Mouse (Mus musculus): Measurements from ENCODE around the gene Cept1. TPM values are rescaled to one million over a fixed set of nuclear protein-coding genes. Genes with fewer than 3 reads are reported as not detected.
"Not testable (repeated sequence)": the region's sequence is repeated elsewhere in the genome, so short reads cannot be mapped to it uniquely, and the experiment has no call there.

Cept1 gene
- 18.3 and 31.1 TPM in 2 replicates for total RNA-seq (2014; fragmentation: Nextera tagmentation)
- 64.4 and 66.7 TPM in 2 replicates for total RNA-seq (2017)
- polyA plus RNA-seq (2012), result 0.57 and 0.95 TPM in 2 replicates

GRCm38 (mm10) chr3:106547171-106547923 is at the start of gene Cept1, which contains the start of gene Dram2:
Gene Cept1, minus strand, starts transcription at chr3:106547802.
Gene Dram2, plus strand, starts transcription at chr3:106547798.
- Histone ChIP-seq H3K9me3 (replicated peaks) (no peaks in the 10 kb centered on the region), H3K36me3 (replicated peaks) (peaks cover 6% of the 10 kb centered on the region), H3K27me3 (ENCODE audit: insufficient read depth, low read length) (no peaks in the 10 kb centered on the region), H3K4me3 (ENCODE audit: low read depth, low read length) (peak within 1 kb of the TSS; percentile 96), H3K4me1 (ENCODE audit: insufficient read depth, low read depth, low read length) (peaks cover 25% of the 10 kb centered on the region)
- TF ChIP-seq TAL1 (conservative IDR thresholded peaks at IDR 0.05; ENCODE audit: low read depth, low read length), result no peak
- no peak for TF ChIP-seq CTCF (IDR thresholded peaks at IDR 0.05; ENCODE audit: low read depth, low read length)
- no peak for TF ChIP-seq GATA1 (IDR thresholded peaks at IDR 0.05; ENCODE audit: borderline replicate concordance, low read length)
- no peak for TF ChIP-seq POLR2AphosphoS5 (IDR thresholded peaks at IDR 0.05; ENCODE audit: insufficient replicate concordance, low read depth, low read length)
- TF ChIP-seq GATA2 (IDR thresholded peaks at IDR 0.05; ENCODE audit: borderline replicate concordance, low read depth, low read length), result no peak
- ATAC-seq (ENCODE audit: extremely low read depth, insufficient number of reproducible peaks, low FRiP score, poor library complexity, severe bottlenecking) (peak; percentile 80), DNase-seq (ENCODE audit: low spot score) (peak; percentile 74)

GRCm38 (mm10) chr3:106593631-106594030 is 46.0 kb upstream of the Cept1 start:
- H3K36me3 ChIP-seq (replicated peaks); ATAC-seq (ENCODE audit: extremely low read depth, insufficient number of reproducible peaks, low FRiP score, poor library complexity, severe bottlenecking); H3K4me1 ChIP-seq (ENCODE audit: insufficient read depth, low read depth, low read length); H3K27me3 ChIP-seq (ENCODE audit: insufficient read depth, low read length); H3K4me3 ChIP-seq (ENCODE audit: low read depth, low read length); DNase-seq (ENCODE audit: low spot score); H3K9me3 ChIP-seq (replicated peaks): not testable (repeated sequence)

GRCm38 (mm10) chr3:106579296-106579695 is 31.7 kb upstream of the Cept1 start:
- DNase-seq (ENCODE audit: low spot score) (no peak), ATAC-seq (ENCODE audit: extremely low read depth, insufficient number of reproducible peaks, low FRiP score, poor library complexity, severe bottlenecking) (no peak)
- Histone ChIP-seq H3K27me3 (ENCODE audit: insufficient read depth, low read length) (no peaks in the 10 kb centered on the region), H3K36me3 (replicated peaks) (no peaks in the 10 kb centered on the region), H3K4me3 (ENCODE audit: low read depth, low read length) (no peak overlapping the region), H3K4me1 (ENCODE audit: insufficient read depth, low read depth, low read length) (no peaks in the 10 kb centered on the region), H3K9me3 (replicated peaks) (no peaks in the 10 kb centered on the region)
- TF ChIP-seq GATA2 (IDR thresholded peaks at IDR 0.05; ENCODE audit: borderline replicate concordance, low read depth, low read length) (no peak), CTCF (IDR thresholded peaks at IDR 0.05; ENCODE audit: low read depth, low read length) (no peak), TAL1 (conservative IDR thresholded peaks at IDR 0.05; ENCODE audit: low read depth, low read length) (no peak), POLR2AphosphoS5 (IDR thresholded peaks at IDR 0.05; ENCODE audit: insufficient replicate concordance, low read depth, low read length) (no peak), GATA1 (IDR thresholded peaks at IDR 0.05; ENCODE audit: borderline replicate concordance, low read length) (no peak)

GRCm38 (mm10) chr3:106573191-106573590 is 25.6 kb upstream of the Cept1 start:
- H3K36me3 ChIP-seq (replicated peaks), result no peaks in the 10 kb centered on the region
- TF ChIP-seq TAL1 (conservative IDR thresholded peaks at IDR 0.05; ENCODE audit: low read depth, low read length), result no peak
- no peaks in the 10 kb centered on the region for H3K4me1 ChIP-seq (ENCODE audit: insufficient read depth, low read depth, low read length)
- no peaks in the 10 kb centered on the region for H3K27me3 ChIP-seq (ENCODE audit: insufficient read depth, low read length)
- ATAC-seq (ENCODE audit: extremely low read depth, insufficient number of reproducible peaks, low FRiP score, poor library complexity, severe bottlenecking) (no peak), DNase-seq (ENCODE audit: low spot score) (no peak)
- no peaks in the 10 kb centered on the region for H3K9me3 ChIP-seq (replicated peaks)
- H3K4me3 ChIP-seq (ENCODE audit: low read depth, low read length), result no peak overlapping the region

GRCm38 (mm10) chr3:106565876-106566275 is 18.3 kb upstream of the Cept1 start:
- H3K36me3 ChIP-seq (replicated peaks), result peaks cover 1% of the 10 kb centered on the region

GRCm38 (mm10) chr3:106558271-106558670 is 10.7 kb upstream of the Cept1 start:
- ATAC-seq (ENCODE audit: extremely low read depth, insufficient number of reproducible peaks, low FRiP score, poor library complexity, severe bottlenecking), result no peak
- TF ChIP-seq GATA1 (IDR thresholded peaks at IDR 0.05; ENCODE audit: borderline replicate concordance, low read length) (no peak), CTCF (IDR thresholded peaks at IDR 0.05; ENCODE audit: low read depth, low read length) (no peak), TAL1 (conservative IDR thresholded peaks at IDR 0.05; ENCODE audit: low read depth, low read length) (no peak), GATA2 (IDR thresholded peaks at IDR 0.05; ENCODE audit: borderline replicate concordance, low read depth, low read length) (no peak), POLR2AphosphoS5 (IDR thresholded peaks at IDR 0.05; ENCODE audit: insufficient replicate concordance, low read depth, low read length) (no peak)
- H3K9me3 ChIP-seq (replicated peaks), result no peaks in the 10 kb centered on the region
- no peaks in the 10 kb centered on the region for H3K27me3 ChIP-seq (ENCODE audit: insufficient read depth, low read length)
- peaks cover 33% of the 10 kb centered on the region for H3K36me3 ChIP-seq (replicated peaks)
- H3K4me1 ChIP-seq (ENCODE audit: insufficient read depth, low read depth, low read length), result peaks cover 13% of the 10 kb centered on the region
- no peak overlapping the region for H3K4me3 ChIP-seq (ENCODE audit: low read depth, low read length)
- no peak for DNase-seq (ENCODE audit: low spot score)

More at GRCm38 (mm10) chr3:106565876-106566275, 18.3 kb upstream of the Cept1 start:
- ATAC-seq (ENCODE audit: extremely low read depth, insufficient number of reproducible peaks, low FRiP score, poor library complexity, severe bottlenecking), result no peak
- no peak overlapping the region for H3K4me3 ChIP-seq (ENCODE audit: low read depth, low read length)
- H3K27me3 ChIP-seq (ENCODE audit: insufficient read depth, low read length), result no peaks in the 10 kb centered on the region
- no peaks in the 10 kb centered on the region for H3K9me3 ChIP-seq (replicated peaks)
- no peaks in the 10 kb centered on the region for H3K4me1 ChIP-seq (ENCODE audit: insufficient read depth, low read depth, low read length)
- no peak for TF ChIP-seq TAL1 (conservative IDR thresholded peaks at IDR 0.05; ENCODE audit: low read depth, low read length)
- no peak for TF ChIP-seq POLR2AphosphoS5 (IDR thresholded peaks at IDR 0.05; ENCODE audit: insufficient replicate concordance, low read depth, low read length)
- no peak for TF ChIP-seq GATA2 (IDR thresholded peaks at IDR 0.05; ENCODE audit: borderline replicate concordance, low read depth, low read length)
- TF ChIP-seq CTCF (IDR thresholded peaks at IDR 0.05; ENCODE audit: low read depth, low read length), result no peak
- TF ChIP-seq GATA1 (IDR thresholded peaks at IDR 0.05; ENCODE audit: borderline replicate concordance, low read length), result no peak
- no peak for DNase-seq (ENCODE audit: low spot score)

All from G1E (cell line).